Mouse (Mus musculus) forebrain, postnatal 0 days (tissue): ENCODE measurements at regions not wholly inside any gene's neighbourhood (a gene's known extent, or its start where the extent isn't known, plus 50 kb on each side); places are given as distances from the start of the nearest gene placed in this dataset.
A peak's percentile ranks its signal among the peaks of the same experiment; 100 is the strongest.

Experiments
- ATAC-seq: fragments of 200-750 bp; cut with Nextera tagmentation; 2 replicates; pipeline ENCODE4 v1.8.0; 2017; ENCODE audit warnings: mild to moderate bottlenecking, moderate library complexity
- DNase-seq: peaks from one replicate; pipeline ENCODE4 v3.0.0-alpha.2; 2015
- H3K27ac ChIP-seq: fragments of 300-500 bp; sonication (generic); 2 replicates; pipeline ENCODE4 v1.5.1; 2014; ENCODE audit warnings: low read depth, mild to moderate bottlenecking, antibody characterized with exemption, low read length, moderate library complexity, mixed read lengths
- H3K27me3 ChIP-seq: fragments of 300-500 bp; sonication (generic); 2 replicates; pipeline ENCODE4 v1.6.1; 2014; ENCODE audit warnings: mild to moderate bottlenecking, low read length, mixed read lengths; ENCODE audit not compliant: insufficient read depth
- H3K36me3 ChIP-seq: fragments of 300-500 bp; sonication (generic); 2 replicates; pipeline ENCODE4 v1.6.1; 2014; ENCODE audit warnings: mild to moderate bottlenecking, moderate library complexity; ENCODE audit not compliant: insufficient read depth
- H3K4me1 ChIP-seq: fragments of 300-500 bp; sonication (generic); 2 replicates; pipeline ENCODE4 v1.6.1; 2014; ENCODE audit warnings: antibody characterized with exemption; ENCODE audit not compliant: insufficient read depth
- H3K4me2 ChIP-seq: fragments of 300-500 bp; sonication (generic); 2 replicates; pipeline ENCODE4 v1.6.1; 2014; ENCODE audit warnings: low read depth, mild to moderate bottlenecking, moderate library complexity
- H3K4me3 ChIP-seq: fragments of 300-500 bp; sonication (generic); 2 replicates; pipeline ENCODE4 v1.5.1; 2014; ENCODE audit warnings: low read depth, low read length, mixed read lengths
- H3K9ac ChIP-seq: fragments of 300-500 bp; sonication (generic); 2 replicates; pipeline ENCODE4 v1.6.1; 2014; ENCODE audit warnings: mild to moderate bottlenecking
- H3K9me3 ChIP-seq: fragments of 300-500 bp; sonication (generic); 2 replicates; pipeline ENCODE4 v1.6.1; 2016; ENCODE audit warnings: low read length
- CTCF ChIP-seq: sonication (generic); IDR thresholded peaks from 2 replicates; pipeline ENCODE4 v1.5.1; 2016; ENCODE audit warnings: antibody characterized with exemption, control low read depth, low read depth
- WGBS: fragments of 180-500 bp; shearing (Covaris S2); extraction: QIAGEN DNeasy Blood & Tissue Kit; methylation state at CpG from one replicate; pipeline ENCODE4 v1.1.7; 2014; 5-methylcytosine and 5-hydroxymethylcytosine counted together

- no peak for ATAC-seq
- no peak for TF ChIP-seq CTCF
- DNase-seq, result no peak
- Histone ChIP-seq H3K9ac (no peak overlapping the region), H3K4me2 (no peak overlapping the region), H3K4me1 (no peaks in the 10 kb centered on the region), H3K27me3 (no peaks in the 10 kb centered on the region), H3K9me3 (no peaks in the 10 kb centered on the region), H3K4me3 (no peak overlapping the region), H3K36me3 (no peaks in the 10 kb centered on the region), H3K27ac (no peak overlapping the region)
These were observed 118.4 kb downstream of the Gnat3 start for GRCm38 (mm10) chr5:18080761-18081160.

- H3K36me3 ChIP-seq, result no peaks in the 10 kb centered on the region
- no peaks in the 10 kb centered on the region for H3K4me1 ChIP-seq
- DNase-seq (no peak), ATAC-seq (no peak)
- no peak overlapping the region for H3K4me3 ChIP-seq
- no peak overlapping the region for H3K9ac ChIP-seq
- H3K9me3 ChIP-seq, result no peaks in the 10 kb centered on the region
- H3K27me3 ChIP-seq, result no peaks in the 10 kb centered on the region
- no peak for TF ChIP-seq CTCF
- 86% methylated on average over 9 of the region's 9 CpGs for WGBS
- no peak overlapping the region for H3K4me2 ChIP-seq
- H3K27ac ChIP-seq, result no peak overlapping the region
These were observed 119.9 kb downstream of the Gnat3 start for GRCm38 (mm10) chr5:18082219-18082618.

DNA sequence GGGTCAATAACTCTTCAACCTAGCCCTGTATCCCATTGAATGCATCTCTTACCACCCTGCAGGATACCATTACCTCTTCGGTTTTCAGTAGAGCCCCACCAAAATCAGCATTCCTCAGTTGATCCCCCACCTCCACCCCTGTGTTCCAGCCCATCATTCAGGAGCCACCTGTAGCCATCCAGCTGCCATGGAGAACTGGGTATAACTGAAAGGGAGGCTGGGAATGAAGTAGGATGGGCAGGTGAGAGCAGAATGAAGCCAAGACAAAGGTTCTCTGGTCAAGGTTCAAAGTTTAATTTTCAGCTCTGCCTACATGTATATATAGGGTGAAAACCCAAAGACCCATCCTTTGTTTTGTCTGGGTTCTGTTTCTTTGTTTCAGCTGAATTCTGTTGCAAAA lies 121.4 kb downstream of the Gnat3 start:
- no peak for ATAC-seq
- Histone ChIP-seq H3K9me3 (no peaks in the 10 kb centered on the region), H3K27me3 (no peaks in the 10 kb centered on the region), H3K4me1 (no peaks in the 10 kb centered on the region), H3K36me3 (no peaks in the 10 kb centered on the region), H3K9ac (no peak overlapping the region), H3K27ac (no peak overlapping the region), H3K4me2 (no peak overlapping the region), H3K4me3 (no peak overlapping the region)
- 74% methylated on average over 1 of the region's 1 CpGs for WGBS
- DNase-seq, result no peak
- no peak for TF ChIP-seq CTCF

- TF ChIP-seq CTCF, result no peak
- Histone ChIP-seq H3K9ac (no peak overlapping the region), H3K4me2 (no peak overlapping the region), H3K27me3 (no peaks in the 10 kb centered on the region), H3K4me1 (no peaks in the 10 kb centered on the region), H3K27ac (no peak overlapping the region), H3K4me3 (no peak overlapping the region), H3K9me3 (no peaks in the 10 kb centered on the region), H3K36me3 (no peaks in the 10 kb centered on the region)
- WGBS, result 75% methylated on average over 2 of the region's 2 CpGs
- ATAC-seq, result no peak
- DNase-seq, result no peak
These were observed 123.1 kb downstream of the Gnat3 start for GRCm38 (mm10) chr5:18085456-18085855.

DNA sequence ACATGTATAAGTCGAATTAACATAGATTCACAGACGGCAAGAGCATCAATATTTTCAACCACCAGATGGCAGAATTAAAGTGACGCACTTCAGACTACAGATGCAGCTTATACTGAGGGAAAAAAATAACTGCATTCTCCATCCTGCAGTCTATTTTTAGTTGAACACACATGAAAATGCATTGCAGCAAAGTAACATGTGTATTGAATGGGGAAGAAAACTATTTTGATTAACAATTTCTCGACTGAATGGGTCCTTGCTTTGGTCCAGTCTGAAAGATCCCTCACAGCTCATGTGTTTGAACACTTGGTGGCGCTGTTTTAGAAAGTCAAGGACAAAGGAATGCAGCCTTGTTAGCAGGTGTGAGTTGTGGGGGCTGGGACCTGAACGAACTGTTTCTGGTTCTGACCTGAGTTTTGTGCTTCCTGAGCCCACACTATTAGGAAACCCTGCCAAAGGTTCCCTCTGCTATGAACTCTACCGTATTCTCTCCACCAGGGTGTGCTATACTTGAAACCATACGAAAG lies 125.6 kb downstream of the Gnat3 start:
- Histone ChIP-seq H3K36me3 (no peaks in the 10 kb centered on the region), H3K4me2 (peak overlapping the region; percentile 21; the same call in 1 of the 2 replicates), H3K9me3 (no peaks in the 10 kb centered on the region), H3K4me1 (no peaks in the 10 kb centered on the region), H3K27ac (no peak overlapping the region), H3K27me3 (no peaks in the 10 kb centered on the region), H3K4me3 (no peak overlapping the region), H3K9ac (no peak overlapping the region)
- ATAC-seq, result peak; percentile 95
- DNase-seq, result peak; percentile 87
- WGBS, result 28% methylated on average over 8 of the region's 8 CpGs
- TF ChIP-seq CTCF, result peak; percentile 68

DNA sequence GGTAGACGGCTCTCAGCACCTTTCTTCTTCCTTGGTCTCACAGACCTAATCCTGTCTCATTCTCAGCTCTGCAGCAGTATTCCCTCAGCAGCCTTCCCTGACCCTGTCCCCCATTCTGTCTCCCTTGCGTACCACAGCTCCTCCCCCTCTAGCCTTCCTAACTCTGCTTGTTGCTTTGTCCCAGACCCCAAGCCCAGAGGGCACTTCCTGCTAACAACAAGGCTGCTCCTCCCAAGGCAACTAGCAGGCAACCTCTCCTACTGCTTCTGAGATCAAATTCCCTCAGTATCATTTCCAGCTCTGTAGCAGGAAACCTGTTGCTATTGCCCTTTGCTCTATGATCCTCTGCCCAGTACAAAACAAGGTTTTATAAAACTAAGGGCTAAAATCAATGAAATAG lies 127.6 kb downstream of the Gnat3 start:
- ATAC-seq (no peak), DNase-seq (no peak)
- no peak overlapping the region for H3K4me2 ChIP-seq
- H3K9ac ChIP-seq, result no peak overlapping the region
- no peaks in the 10 kb centered on the region for H3K9me3 ChIP-seq
- H3K4me1 ChIP-seq, result no peaks in the 10 kb centered on the region
- 54% methylated on average over 2 of the region's 2 CpGs for WGBS
- no peaks in the 10 kb centered on the region for H3K36me3 ChIP-seq
- no peaks in the 10 kb centered on the region for H3K27me3 ChIP-seq
- H3K27ac ChIP-seq, result no peak overlapping the region
- TF ChIP-seq CTCF, result no peak
- H3K4me3 ChIP-seq, result no peak overlapping the region

- DNase-seq, result no peak
These were observed 152.7 kb downstream of the Gnat3 start for GRCm38 (mm10) chr5:18114905-18115689.

More at GRCm38 (mm10) chr5:18114905-18115689, 152.7 kb downstream of the Gnat3 start:
- no peaks in the 10 kb centered on the region for H3K27me3 ChIP-seq
- no peak for ATAC-seq
- no peak overlapping the region for H3K4me2 ChIP-seq
- TF ChIP-seq CTCF, result no peak
- H3K4me1 ChIP-seq, result no peaks in the 10 kb centered on the region
- H3K27ac ChIP-seq, result no peak overlapping the region
- no peaks in the 10 kb centered on the region for H3K9me3 ChIP-seq
- H3K9ac ChIP-seq, result no peak overlapping the region
- H3K36me3 ChIP-seq, result no peaks in the 10 kb centered on the region
- 26% methylated on average over 3 of the region's 3 CpGs for WGBS
- H3K4me3 ChIP-seq, result no peak overlapping the region
